Mouse (Mus musculus): Measurements from ENCODE around the gene Rora. TPM values are rescaled to one million over a fixed set of nuclear protein-coding genes. Genes with fewer than 3 reads are reported as not detected.

The Rora gene
- polyA plus RNA-seq, 1 experiment = 4.7 TPM

DNA sequence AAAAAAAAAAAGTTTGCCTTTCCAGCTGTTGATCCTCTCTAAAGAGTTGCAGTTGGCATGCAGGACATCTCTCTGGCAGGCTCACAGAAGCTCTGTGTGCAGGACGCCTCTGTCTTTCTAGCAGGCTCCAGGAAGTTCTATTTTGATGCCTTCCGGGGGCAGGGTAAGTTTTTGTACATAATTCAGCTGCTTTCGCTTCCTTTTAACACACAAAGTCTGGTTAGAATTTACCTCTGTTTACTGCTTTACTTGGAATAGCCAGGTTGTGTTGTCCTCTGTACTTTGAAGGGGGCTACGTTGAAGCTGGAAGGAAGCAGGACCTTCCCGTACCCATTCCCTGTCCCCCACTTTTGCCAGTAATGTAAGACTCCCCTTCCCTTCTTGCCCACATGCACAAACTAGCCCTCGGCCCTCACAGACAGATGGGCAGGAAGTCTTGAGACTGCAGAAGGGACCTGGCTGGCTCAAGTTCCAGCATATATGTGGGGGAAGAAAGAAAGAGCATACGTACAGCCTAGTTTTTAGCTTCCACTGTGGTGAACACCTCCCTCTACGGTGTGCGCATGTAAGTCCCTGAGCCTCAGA, 231.0 kb downstream of the Rora start:
- peak overlapping the region; percentile 99 for H3K27ac ChIP-seq (ENCODE audit: control insufficient read depth, insufficient read depth, low read length)
- H3K4me3 ChIP-seq (ENCODE audit: control insufficient read depth, insufficient read depth, low read length) = peak overlapping the region; percentile 34

DNA sequence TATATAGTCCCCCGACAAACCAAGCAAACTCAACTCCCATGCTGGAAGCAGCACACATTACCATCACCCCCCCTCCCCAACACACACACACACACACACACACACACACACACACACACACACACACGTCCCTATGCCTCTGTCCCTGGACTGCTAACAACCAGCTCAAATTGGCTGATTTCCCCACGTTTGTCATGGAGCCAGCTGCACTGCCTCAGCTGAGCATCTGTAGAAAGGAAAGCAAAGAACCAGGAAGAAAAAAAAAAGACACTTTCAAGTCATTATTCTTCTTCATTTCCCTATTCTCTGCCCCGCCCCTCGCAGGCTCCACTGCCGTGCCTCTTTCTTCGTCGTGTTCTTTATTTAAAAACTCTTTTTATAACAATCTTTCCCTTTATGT, 235.1 kb downstream of the Rora start:
- TF ChIP-seq CTCF (IDR thresholded peaks at IDR 0.05; ENCODE audit: borderline replicate concordance, control insufficient read depth, extremely low read depth, insufficient read depth, low read length, poor library complexity) = no peak
- no peak for TF ChIP-seq POLR2A (IDR thresholded peaks at IDR 0.05; ENCODE audit: control insufficient read depth, extremely low read depth, insufficient read depth, low read length, poor library complexity)
- H3K4me3 ChIP-seq (ENCODE audit: control insufficient read depth, insufficient read depth, low read length) = no peak overlapping the region; the same call in 1 of the 2 replicates
- H3K27ac ChIP-seq (ENCODE audit: control insufficient read depth, insufficient read depth, low read length) = no peak overlapping the region
- no peaks in the 10 kb centered on the region for H3K36me3 ChIP-seq (ENCODE audit: control insufficient read depth, insufficient read depth, low read length)
- DNase-seq = peak; percentile 19
- no peaks in the 10 kb centered on the region for H3K27me3 ChIP-seq (ENCODE audit: control insufficient read depth, insufficient read depth, low read length)
- H3K4me1 ChIP-seq (replicated peaks; ENCODE audit: control insufficient read depth, insufficient read depth, low read length) = peaks cover 18% of the 10 kb centered on the region
- 11% methylated on average over 8 of the region's 8 CpGs for WGBS

More for the DNA sequence above, 231.0 kb downstream of the Rora start:
- H3K27me3 ChIP-seq (ENCODE audit: control insufficient read depth, insufficient read depth, low read length) = no peaks in the 10 kb centered on the region
- TF ChIP-seq POLR2A (IDR thresholded peaks at IDR 0.05; ENCODE audit: control insufficient read depth, extremely low read depth, insufficient read depth, low read length, poor library complexity) = no peak
- TF ChIP-seq CTCF (IDR thresholded peaks at IDR 0.05; ENCODE audit: borderline replicate concordance, control insufficient read depth, extremely low read depth, insufficient read depth, low read length, poor library complexity) = no peak
- peaks cover 18% of the 10 kb centered on the region for H3K4me1 ChIP-seq (replicated peaks; ENCODE audit: control insufficient read depth, insufficient read depth, low read length)
- DNase-seq = peak; percentile 39
- H3K36me3 ChIP-seq (ENCODE audit: control insufficient read depth, insufficient read depth, low read length) = no peaks in the 10 kb centered on the region
- 22% methylated on average over 9 of the region's 9 CpGs for WGBS

DNA sequence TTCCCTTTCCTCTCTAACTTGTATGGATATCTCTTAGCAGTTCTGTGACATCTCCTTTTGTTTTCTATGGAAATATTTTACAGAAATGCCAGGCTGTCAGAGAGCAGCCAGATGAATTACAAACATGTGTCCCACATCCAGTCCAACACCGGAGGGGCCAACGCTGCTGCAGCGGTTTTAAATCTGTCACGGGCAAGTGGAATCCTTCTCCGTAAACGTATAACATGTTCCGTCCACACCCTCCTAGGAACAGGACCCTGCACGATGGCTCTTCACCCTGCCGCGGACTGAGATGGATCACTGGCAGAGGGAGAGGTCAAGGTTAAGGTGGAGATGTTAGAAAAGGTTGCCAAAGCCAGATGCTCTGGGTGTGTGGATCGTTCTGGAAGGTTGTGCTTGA, 237.8 kb downstream of the Rora start:
- TF ChIP-seq POLR2A (IDR thresholded peaks at IDR 0.05; ENCODE audit: control insufficient read depth, extremely low read depth, insufficient read depth, low read length, poor library complexity) (no peak), CTCF (IDR thresholded peaks at IDR 0.05; ENCODE audit: borderline replicate concordance, control insufficient read depth, extremely low read depth, insufficient read depth, low read length, poor library complexity) (no peak)
- no peak overlapping the region for H3K27ac ChIP-seq (ENCODE audit: control insufficient read depth, insufficient read depth, low read length)
- no peak for DNase-seq
- H3K27me3 ChIP-seq (ENCODE audit: control insufficient read depth, insufficient read depth, low read length) = no peaks in the 10 kb centered on the region
- peaks cover 8% of the 10 kb centered on the region for H3K4me1 ChIP-seq (replicated peaks; ENCODE audit: control insufficient read depth, insufficient read depth, low read length)
- H3K36me3 ChIP-seq (ENCODE audit: control insufficient read depth, insufficient read depth, low read length) = no peaks in the 10 kb centered on the region
- H3K4me3 ChIP-seq (ENCODE audit: control insufficient read depth, insufficient read depth, low read length) = no peak overlapping the region
- WGBS = 94% methylated on average over 11 of the region's 11 CpGs

DNA sequence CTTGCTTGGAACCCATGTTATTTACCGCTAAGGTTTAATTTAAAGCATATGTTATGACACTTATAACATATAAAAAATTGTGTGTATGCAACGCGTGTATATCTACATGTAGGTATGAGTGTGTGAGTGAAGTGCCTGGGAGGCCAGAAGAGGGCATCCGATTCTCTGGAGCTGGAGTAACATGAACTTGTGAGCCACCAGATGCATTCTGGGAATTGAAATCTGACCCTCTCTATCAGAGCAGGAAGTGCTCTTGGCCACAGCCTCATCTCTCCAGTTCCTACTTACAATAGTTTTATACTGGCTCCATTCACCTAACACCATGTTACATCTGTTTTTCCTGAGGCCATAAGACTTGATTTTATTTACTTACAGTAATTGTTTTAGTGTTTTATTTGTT, 238.8 kb downstream of the Rora start:
- no peak overlapping the region for H3K4me3 ChIP-seq (ENCODE audit: control insufficient read depth, insufficient read depth, low read length)
- H3K36me3 ChIP-seq (ENCODE audit: control insufficient read depth, insufficient read depth, low read length) = no peaks in the 10 kb centered on the region
- DNase-seq = no peak
- no peaks in the 10 kb centered on the region for H3K27me3 ChIP-seq (ENCODE audit: control insufficient read depth, insufficient read depth, low read length)
- H3K27ac ChIP-seq (ENCODE audit: control insufficient read depth, insufficient read depth, low read length) = no peak overlapping the region
- TF ChIP-seq CTCF (IDR thresholded peaks at IDR 0.05; ENCODE audit: borderline replicate concordance, control insufficient read depth, extremely low read depth, insufficient read depth, low read length, poor library complexity) = no peak
- no peak for TF ChIP-seq POLR2A (IDR thresholded peaks at IDR 0.05; ENCODE audit: control insufficient read depth, extremely low read depth, insufficient read depth, low read length, poor library complexity)
- 95% methylated on average over 4 of the region's 4 CpGs for WGBS
- H3K4me1 ChIP-seq (replicated peaks; ENCODE audit: control insufficient read depth, insufficient read depth, low read length) = peaks cover 8% of the 10 kb centered on the region

DNA sequence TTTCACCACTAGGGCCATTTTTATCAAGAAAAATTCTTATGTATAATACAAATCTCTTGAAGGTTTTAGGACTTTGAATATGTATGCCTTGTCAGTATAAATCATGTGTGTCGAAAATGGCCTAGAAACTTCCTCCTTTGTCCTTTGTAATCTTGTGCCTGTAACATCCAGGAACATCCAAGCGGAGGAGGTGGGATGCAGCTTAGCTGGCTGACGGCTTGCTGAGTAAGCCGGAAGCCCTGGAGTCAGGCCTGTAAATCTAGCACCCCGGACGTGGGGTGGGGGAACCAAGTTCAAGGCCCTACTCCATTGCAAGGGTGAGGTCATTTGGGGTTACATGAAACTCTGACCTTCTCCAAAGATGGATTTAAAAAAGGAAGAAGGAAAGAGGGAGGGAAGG, 239.3 kb downstream of the Rora start:
- Histone ChIP-seq H3K4me1 (replicated peaks; ENCODE audit: control insufficient read depth, insufficient read depth, low read length) (peaks cover 8% of the 10 kb centered on the region), H3K27ac (ENCODE audit: control insufficient read depth, insufficient read depth, low read length) (no peak overlapping the region), H3K36me3 (ENCODE audit: control insufficient read depth, insufficient read depth, low read length) (no peaks in the 10 kb centered on the region), H3K27me3 (ENCODE audit: control insufficient read depth, insufficient read depth, low read length) (no peaks in the 10 kb centered on the region), H3K4me3 (ENCODE audit: control insufficient read depth, insufficient read depth, low read length) (no peak overlapping the region)
- WGBS = 98% methylated on average over 6 of the region's 6 CpGs
- no peak for TF ChIP-seq POLR2A (IDR thresholded peaks at IDR 0.05; ENCODE audit: control insufficient read depth, extremely low read depth, insufficient read depth, low read length, poor library complexity)
- no peak for TF ChIP-seq CTCF (IDR thresholded peaks at IDR 0.05; ENCODE audit: borderline replicate concordance, control insufficient read depth, extremely low read depth, insufficient read depth, low read length, poor library complexity)
- no peak for DNase-seq

DNA sequence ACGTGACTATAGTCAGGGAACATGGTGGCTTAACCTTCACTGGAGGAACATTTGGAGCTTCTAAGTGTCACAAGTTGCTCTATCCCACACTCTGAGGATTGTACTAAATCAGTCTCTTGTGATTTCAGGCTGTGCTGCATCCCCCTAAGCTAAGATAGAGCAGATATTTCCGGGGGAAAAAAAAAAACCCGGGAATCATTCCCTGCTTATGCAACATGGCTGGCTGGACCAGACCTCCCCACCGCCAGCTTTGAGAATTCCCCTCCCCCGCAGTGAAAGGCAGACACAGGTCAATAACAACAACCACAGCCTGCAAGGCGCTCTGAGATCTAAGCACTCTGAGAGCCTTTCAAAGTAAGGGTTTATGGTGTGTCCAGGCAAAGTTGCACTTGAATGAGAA, 244.7 kb downstream of the Rora start:
- DNase-seq = no peak
- Histone ChIP-seq H3K4me1 (replicated peaks; ENCODE audit: control insufficient read depth, insufficient read depth, low read length) (no peaks in the 10 kb centered on the region), H3K27ac (ENCODE audit: control insufficient read depth, insufficient read depth, low read length) (no peak overlapping the region), H3K4me3 (ENCODE audit: control insufficient read depth, insufficient read depth, low read length) (no peak overlapping the region), H3K36me3 (ENCODE audit: control insufficient read depth, insufficient read depth, low read length) (no peaks in the 10 kb centered on the region), H3K27me3 (ENCODE audit: control insufficient read depth, insufficient read depth, low read length) (no peaks in the 10 kb centered on the region)
- 94% methylated on average over 6 of the region's 6 CpGs for WGBS
- TF ChIP-seq CTCF (IDR thresholded peaks at IDR 0.05; ENCODE audit: borderline replicate concordance, control insufficient read depth, extremely low read depth, insufficient read depth, low read length, poor library complexity) = no peak
- TF ChIP-seq POLR2A (IDR thresholded peaks at IDR 0.05; ENCODE audit: control insufficient read depth, extremely low read depth, insufficient read depth, low read length, poor library complexity) = no peak

Measured in thymus, adult 2 months (tissue).